Mouse (Mus musculus) left cerebral cortex, adult 11 months (tissue): ENCODE results near the gene Lrp6.

Experiments
- DNase-seq: peaks from one replicate; pipeline ENCODE4 v3.0.0; 2022; ENCODE audit warnings: low spot score

Gene Lrp6

GRCm38 (mm10) chr6:134434866-134435390 lies 131.8 kb downstream of the Lrp6 start:
- no peak for DNase-seq

- no peak for DNase-seq
Observed at GRCm38 (mm10) chr6:134434044-134434443, 132.7 kb downstream of the Lrp6 start.

- no peak for DNase-seq
Observed at GRCm38 (mm10) chr6:134433281-134433680, 133.5 kb downstream of the Lrp6 start.

- DNase-seq: no peak
Observed at GRCm38 (mm10) chr6:134431583-134431982, 135.2 kb downstream of the Lrp6 start.

- no peak for DNase-seq
Observed at GRCm38 (mm10) chr6:134430161-134430799, 136.5 kb downstream of the Lrp6 start.

GRCm38 (mm10) chr6:134428455-134428854 lies 138.3 kb downstream of the Lrp6 start:
- no peak for DNase-seq

GRCm38 (mm10) chr6:134427165-134427564 lies 139.6 kb downstream of the Lrp6 start:
- DNase-seq: no peak

GRCm38 (mm10) chr6:134425216-134425717 lies 141.5 kb downstream of the Lrp6 start:
- DNase-seq: peak; percentile 47

- no peak for DNase-seq
Observed at GRCm38 (mm10) chr6:134421921-134422320, 144.8 kb downstream of the Lrp6 start.

GRCm38 (mm10) chr6:134420375-134420774 lies 146.4 kb downstream of the Lrp6 start:
- no peak for DNase-seq

- DNase-seq: no peak
Observed at GRCm38 (mm10) chr6:134417886-134418285, 148.9 kb downstream of the Lrp6 start.

GRCm38 (mm10) chr6:134416556-134417105 lies 150.1 kb downstream of the Lrp6 start:
- no peak for DNase-seq

GRCm38 (mm10) chr6:134414532-134414883 lies 152.3 kb downstream of the Lrp6 start:
- DNase-seq: no peak

- DNase-seq: no peak
Observed at GRCm38 (mm10) chr6:134413706-134414531, 152.8 kb downstream of the Lrp6 start.

GRCm38 (mm10) chr6:134407226-134407625 lies 159.5 kb downstream of the Lrp6 start:
- DNase-seq: no peak

GRCm38 (mm10) chr6:134403684-134404070 lies 163.1 kb downstream of the Lrp6 start:
- no peak for DNase-seq

GRCm38 (mm10) chr6:134402914-134403683 lies 163.7 kb downstream of the Lrp6 start:
- DNase-seq: peak; percentile 35
